Mouse (Mus musculus) Muller cell, postnatal 12 days (primary cell): ENCODE data around the gene Ak6.

Source experiments
- DNase-seq: peaks from one replicate; pipeline ENCODE4 v3.0.0-alpha.2; 2015; ENCODE audit errors: inconsistent ontology term

Gene Ak6

GRCm38 (mm10) chr13:100669291-100670022, 18.7 kb downstream of the Ak6 start, which contains the start of gene Ccdc125:
Gene Ccdc125 (plus strand): TSS chr13:100669717.
- DNase-seq, result peak; percentile 25

- peak; percentile 0 for DNase-seq
Measured at GRCm38 (mm10) chr13:100670181-100670741, 19.5 kb downstream of the Ak6 start.

- no peak for DNase-seq
Measured at GRCm38 (mm10) chr13:100675936-100676635, 25.3 kb downstream of the Ak6 start.

- DNase-seq, result no peak
Measured at GRCm38 (mm10) chr13:100681615-100682014, 30.8 kb downstream of the Ak6 start.

GRCm38 (mm10) chr13:100682837-100683236, 32.1 kb downstream of the Ak6 start:
- no peak for DNase-seq

GRCm38 (mm10) chr13:100684355-100684754, 33.6 kb downstream of the Ak6 start:
- DNase-seq, result no peak

GRCm38 (mm10) chr13:100687513-100687912, 36.7 kb downstream of the Ak6 start:
- DNase-seq, result no peak

GRCm38 (mm10) chr13:100697541-100697940, 46.8 kb downstream of the Ak6 start:
- no peak for DNase-seq

GRCm38 (mm10) chr13:100698866-100699265, 48.1 kb downstream of the Ak6 start:
- no peak for DNase-seq

GRCm38 (mm10) chr13:100703468-100703867, 52.7 kb downstream of the Ak6 start:
- DNase-seq, result no peak

- no peak for DNase-seq
Measured at GRCm38 (mm10) chr13:100706206-100706605, 55.4 kb downstream of the Ak6 start.

GRCm38 (mm10) chr13:100715467-100715866, 64.7 kb downstream of the Ak6 start:
- no peak for DNase-seq
